Mouse (Mus musculus): ENCODE measurements around the gene Vdac2.

Gene Vdac2

DNA sequence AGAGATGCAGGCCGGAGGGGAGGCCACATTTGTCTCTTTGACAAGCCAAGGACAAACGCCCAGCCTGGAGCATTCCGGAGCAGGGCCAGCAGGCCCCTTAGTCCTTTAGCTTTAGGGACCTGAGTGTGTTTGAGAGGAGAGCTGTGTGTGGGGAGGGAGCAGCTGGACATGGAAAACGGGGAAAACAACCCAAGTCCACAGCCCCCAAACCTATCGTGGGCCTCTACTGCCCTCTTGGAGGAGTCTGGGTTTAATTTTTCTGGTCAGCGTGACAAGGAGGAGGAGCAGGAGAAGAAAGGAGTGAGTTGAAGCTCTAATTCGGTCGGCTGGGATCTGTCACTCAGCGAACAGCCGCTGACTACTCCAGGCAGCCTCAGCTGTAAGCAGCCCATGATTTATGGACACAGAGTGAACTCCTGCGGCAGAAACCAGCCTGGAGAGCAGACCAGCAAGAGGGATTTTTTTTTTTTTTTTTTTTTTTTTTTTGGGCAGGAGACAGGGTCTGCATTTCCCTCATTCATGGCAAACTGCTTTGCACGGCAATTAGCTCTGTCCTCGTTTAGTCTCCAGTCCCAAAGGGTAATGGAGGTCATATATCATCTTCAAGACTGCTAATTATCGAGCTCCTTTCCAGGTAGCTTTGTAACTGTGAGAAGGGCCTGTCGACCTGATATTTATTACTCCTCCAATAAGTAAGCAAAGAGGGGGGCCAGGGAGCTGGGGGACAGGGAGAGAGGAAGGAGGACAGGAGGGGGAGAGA is 66.7 kb downstream of the Vdac2 start:
- Histone ChIP-seq H3K4me1 (replicated peaks; ENCODE audit: low read depth, low read length) (no peaks in the 10 kb centered on the region), H3K4me3 (replicated peaks; ENCODE audit: low read length) (no peak overlapping the region), H3K36me3 (ENCODE audit: insufficient read depth, low read length) (no peaks in the 10 kb centered on the region), H3K27me3 (ENCODE audit: insufficient read depth, low read length) (no peaks in the 10 kb centered on the region), H3K9me3 (ENCODE audit: low read length) (0 out of 2 replicates have a peak, but pooled peaks cover 3% of the 10 kb centered on the region)
- no peak for TF ChIP-seq NANOG (IDR thresholded peaks at IDR 0.05; ENCODE audit: borderline replicate concordance, low read length)
- TF ChIP-seq POU5F1 (IDR thresholded peaks at IDR 0.05; ENCODE audit: borderline replicate concordance, low read length) = no peak
- TF ChIP-seq CTCF (conservative IDR thresholded peaks at IDR 0.05; ENCODE audit: low read length) = no peak

DNA sequence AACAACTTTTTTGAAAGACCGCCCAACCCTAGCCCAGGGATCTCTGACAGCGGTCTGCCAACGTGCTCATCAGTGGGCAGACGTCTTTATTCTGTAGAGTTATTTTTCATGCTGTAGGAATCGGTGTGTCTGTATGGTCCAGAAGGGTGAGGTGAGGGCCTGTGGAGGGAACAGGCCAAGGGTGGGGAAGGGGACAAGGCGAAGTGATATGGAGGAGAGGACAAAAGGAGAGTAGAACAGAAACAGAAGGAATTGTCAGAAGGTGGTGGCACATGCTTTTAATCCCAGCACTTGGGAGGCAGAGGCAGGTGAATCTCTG is 67.3 kb downstream of the Vdac2 start:
- H3K4me3 ChIP-seq (replicated peaks; ENCODE audit: low read length) = no peak overlapping the region

More for the DNA sequence above, 67.3 kb downstream of the Vdac2 start:
- Histone ChIP-seq H3K27me3 (ENCODE audit: insufficient read depth, low read length) (no peaks in the 10 kb centered on the region), H3K36me3 (ENCODE audit: insufficient read depth, low read length) (no peaks in the 10 kb centered on the region), H3K4me1 (replicated peaks; ENCODE audit: low read depth, low read length) (no peaks in the 10 kb centered on the region), H3K9me3 (ENCODE audit: low read length) (no peaks in the 10 kb centered on the region)
- TF ChIP-seq POU5F1 (IDR thresholded peaks at IDR 0.05; ENCODE audit: borderline replicate concordance, low read length) (no peak), NANOG (IDR thresholded peaks at IDR 0.05; ENCODE audit: borderline replicate concordance, low read length) (no peak), CTCF (conservative IDR thresholded peaks at IDR 0.05; ENCODE audit: low read length) (no peak)
